Mouse (Mus musculus): Measurements from ENCODE around the gene 2010300C02Rik.
"Not testable (repeated sequence)": the region's sequence is repeated elsewhere in the genome, so short reads cannot be mapped to it uniquely, and the experiment has no call there.

Gene 2010300C02Rik

DNA sequence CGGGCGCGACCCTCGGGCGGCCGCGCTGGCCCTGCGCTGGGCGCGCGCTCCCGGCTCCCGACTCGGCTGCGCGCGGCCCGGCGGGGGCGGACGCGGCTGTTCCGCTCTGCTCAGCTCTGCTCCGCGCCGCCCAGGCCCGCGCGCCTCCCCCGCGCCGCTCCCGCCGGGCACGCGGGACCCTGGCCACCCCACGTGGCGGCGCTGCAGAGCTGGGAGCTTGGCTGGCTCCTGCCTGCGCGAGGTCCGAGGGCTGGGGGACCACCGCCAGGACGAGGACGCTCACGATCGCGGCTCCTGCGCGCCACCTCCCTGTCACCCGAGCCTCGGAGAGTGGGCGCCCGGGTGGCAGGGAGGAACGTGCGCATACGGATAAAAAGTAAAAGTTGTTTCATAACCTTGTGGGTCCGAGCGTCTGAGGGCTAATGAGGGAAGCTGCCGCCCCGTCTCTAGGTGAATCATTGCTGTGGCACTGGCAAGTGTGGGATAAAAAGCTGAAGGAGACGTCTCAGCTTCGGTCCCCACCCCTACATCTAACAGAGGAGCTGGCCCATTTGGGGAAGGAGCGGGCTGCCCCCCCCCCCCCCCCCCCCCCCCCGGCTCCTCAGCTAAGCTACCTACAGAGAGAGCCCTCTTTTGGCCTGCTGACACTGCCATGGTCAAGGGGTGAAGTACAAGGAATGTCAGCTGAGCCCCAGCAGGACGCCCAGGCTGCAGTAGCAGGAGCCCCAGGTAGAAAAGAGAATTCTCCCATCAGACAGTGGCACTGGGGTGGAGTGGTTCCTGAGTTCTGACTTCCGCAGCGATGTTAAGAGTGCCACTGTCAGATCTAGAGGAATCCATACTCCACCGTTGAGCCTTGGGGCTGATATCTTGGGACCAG, at the start of gene 2010300C02Rik:
2010300C02Rik (minus strand) TSS at position 325 of the 880 bp plus-strand sequence.
- peak; percentile 9 to 57 for DNase-seq (ENCODE audit: low spot score in 2 of 2)

DNA sequence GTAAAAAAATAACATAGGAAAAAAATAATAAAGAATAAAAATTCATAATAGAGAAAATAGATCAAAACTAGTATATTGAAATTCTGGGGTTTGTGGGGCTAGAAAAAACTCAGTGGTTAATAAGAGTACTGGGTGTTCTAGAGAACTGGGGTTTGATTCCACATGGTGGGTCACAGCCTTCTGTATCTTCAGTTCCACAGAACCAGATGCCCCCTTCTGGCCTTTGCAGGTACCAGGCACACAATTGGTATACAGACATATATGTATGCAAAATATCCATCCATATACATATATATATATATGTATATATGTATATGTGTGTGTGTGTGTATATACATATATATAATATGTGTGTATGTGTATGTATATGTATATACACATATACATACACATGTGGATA, 39.5 kb upstream of the 2010300C02Rik start:
- DNase-seq (ENCODE audit: low spot score in 2 of 2) = no peak

DNA sequence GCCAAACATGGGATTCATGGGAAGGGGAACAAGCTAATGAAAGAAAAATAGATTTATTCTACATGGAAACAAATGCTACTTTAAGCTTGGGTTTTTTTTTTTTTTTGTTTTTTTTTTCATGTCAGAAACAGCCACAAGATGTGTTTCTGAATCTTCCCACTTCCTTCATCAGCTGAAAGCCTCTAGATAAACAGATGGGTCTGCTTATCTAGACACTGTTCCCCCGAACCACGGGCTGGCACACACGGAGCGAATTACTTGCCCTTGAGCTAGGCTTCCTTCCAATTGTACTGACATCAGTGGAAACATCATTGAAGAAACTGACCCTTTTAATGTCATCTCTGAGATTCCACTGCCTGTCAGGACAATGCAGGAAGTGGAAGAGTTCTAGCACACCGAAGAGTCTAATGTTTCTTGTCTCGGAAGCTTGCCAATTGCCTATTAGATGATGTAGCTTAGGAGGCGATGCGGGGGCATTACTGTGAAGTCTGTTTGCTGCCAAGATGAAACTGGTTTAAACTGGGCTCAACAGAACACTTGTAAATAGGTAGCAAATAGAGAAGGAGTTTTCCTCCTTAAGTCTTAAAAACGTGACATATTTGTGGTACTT, 24.9 kb upstream of the 2010300C02Rik start:
- DNase-seq (ENCODE audit: low spot score in 2 of 2) = no peak

DNA sequence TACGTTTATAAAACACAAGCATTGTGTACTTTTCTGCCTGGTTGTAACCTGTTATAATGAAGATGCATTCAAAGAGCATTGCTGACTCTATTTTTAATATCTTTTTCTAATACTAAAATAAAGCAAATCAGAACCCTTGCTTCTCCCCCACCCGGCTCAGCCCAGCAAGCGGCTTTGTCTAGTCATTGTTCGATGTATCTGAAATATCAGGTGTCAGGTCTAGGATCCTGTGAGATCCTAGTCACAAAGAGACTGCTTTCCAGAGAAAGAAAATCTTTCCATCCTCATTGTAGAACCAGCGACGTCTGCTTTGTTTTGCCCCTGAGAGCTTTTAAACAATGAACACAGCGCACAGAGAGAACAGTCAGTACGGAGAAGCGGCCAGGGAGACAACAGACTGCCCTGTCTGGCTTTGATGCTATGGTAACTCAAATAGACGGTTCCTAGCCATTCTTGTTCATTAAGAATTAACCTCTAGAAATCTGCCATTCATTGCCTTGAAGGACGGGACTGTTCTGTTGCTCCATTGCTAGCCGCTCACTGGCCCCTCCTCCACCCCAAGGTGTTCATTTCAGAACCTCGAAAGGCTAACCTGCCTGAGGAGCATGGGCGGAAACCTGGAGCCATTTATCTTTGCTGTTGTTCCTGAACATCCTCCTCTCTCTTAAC, 22.9 kb upstream of the 2010300C02Rik start:
- no peak for DNase-seq (ENCODE audit: low spot score in 2 of 2)

DNA sequence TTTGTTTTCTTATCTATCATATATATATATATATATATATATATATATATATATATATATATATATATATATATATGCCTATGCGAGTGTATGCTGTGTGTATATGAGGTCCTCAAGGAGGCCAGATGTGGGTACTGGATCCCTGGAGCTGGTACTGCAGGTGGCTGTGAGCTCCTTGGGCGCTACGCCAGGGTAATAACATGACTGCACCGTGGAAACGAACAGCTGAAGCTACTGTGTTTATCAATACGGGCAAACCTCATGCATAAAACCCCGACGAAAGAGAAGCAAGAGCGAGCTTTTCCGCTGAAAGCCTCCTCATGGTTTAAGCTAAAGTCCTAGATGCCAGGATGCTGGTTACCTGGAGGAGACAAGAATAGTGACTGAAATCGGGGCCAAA, 22.2 kb upstream of the 2010300C02Rik start:
- DNase-seq (ENCODE audit: low spot score in 2 of 2) = no peak

DNA sequence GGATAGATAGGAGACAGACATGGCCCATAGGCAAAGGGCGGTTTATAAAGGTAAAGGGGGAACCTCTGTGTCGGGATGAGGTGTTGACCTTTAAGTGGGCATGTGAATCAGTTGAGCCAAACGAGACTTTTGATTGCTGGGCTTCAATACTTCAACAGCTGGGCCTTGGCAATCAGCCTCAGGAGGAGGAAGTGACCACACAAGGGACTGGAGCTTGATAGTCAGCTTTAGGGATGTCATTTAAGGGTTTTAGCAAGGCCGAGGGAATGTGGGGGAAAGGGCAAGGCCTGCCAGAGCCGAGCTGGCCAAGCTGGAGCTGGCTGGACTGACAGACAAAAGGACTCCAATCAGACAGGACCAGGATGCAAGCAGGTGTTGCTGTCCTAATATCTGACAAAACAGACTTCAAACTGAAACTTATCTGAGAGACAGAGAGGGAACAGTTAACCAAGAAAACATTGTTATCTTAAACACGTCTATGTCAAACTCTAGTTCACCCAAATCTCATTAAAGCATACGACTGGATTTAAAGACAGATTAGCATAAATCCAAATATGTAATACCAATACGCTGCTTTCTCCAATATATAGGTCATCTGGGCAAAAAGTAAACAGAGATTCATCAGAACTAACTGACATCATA, 20.4 kb upstream of the 2010300C02Rik start:
- DNase-seq (ENCODE audit: low spot score in 2 of 2) = peak in 1 of 2 experiments; percentile 20

GRCm38 (mm10) chr1:37738895-37739294, 19.0 kb upstream of the 2010300C02Rik start:
- no peak for DNase-seq (ENCODE audit: low spot score in 2 of 2)

DNA sequence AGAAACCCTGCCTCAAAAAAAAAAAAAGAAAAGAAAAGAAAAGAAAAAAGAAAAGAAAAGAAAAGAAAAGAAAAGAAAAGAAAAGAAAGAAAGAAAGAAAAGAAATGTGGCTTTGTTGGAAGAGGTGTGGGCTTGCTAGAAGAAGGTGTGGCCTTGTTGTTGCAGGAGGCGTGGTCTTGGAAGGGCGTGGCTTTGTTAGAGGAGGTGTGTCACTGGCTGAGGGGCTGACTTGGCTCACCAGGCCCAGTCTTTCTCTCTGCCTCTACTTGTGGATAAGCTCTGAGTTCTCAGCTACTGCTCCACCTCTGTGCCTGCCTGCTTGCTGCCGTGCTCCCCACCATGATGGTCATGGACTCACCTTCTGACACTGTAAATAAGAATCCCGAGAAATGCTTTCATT, 17.2 kb upstream of the 2010300C02Rik start:
- peak in 1 of 2 experiments; percentile 36 for DNase-seq (ENCODE audit: low spot score in 2 of 2)

- no peak for DNase-seq (ENCODE audit: low spot score in 2 of 2)
Observed at GRCm38 (mm10) chr1:37735932-37736331, 16.0 kb upstream of the 2010300C02Rik start.

DNA sequence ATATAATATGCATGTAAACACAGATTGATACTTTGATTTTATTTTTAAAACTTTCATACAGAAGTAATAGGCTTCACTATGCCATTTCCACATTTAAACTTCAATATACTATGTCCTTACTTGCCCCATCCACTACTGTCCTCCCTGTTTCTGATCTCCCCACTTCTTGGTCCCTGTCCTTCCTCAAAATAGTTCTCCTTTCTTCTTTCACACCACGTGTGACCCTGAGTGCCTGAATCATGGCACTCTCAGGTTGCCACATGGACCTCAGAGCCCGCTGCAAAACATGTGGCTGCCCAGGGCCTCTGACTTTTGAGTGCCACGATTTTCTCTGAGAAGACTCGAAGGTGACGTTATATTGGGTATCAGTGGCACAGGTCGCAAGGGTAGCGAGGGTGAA, 15.0 kb upstream of the 2010300C02Rik start:
- DNase-seq (ENCODE audit: low spot score in 2 of 2) = no peak

- DNase-seq (ENCODE audit: low spot score in 2 of 2) = no peak
Observed at GRCm38 (mm10) chr1:37729353-37729752, 9.5 kb upstream of the 2010300C02Rik start.

- no peak for DNase-seq (ENCODE audit: low spot score in 2 of 2)
Observed at GRCm38 (mm10) chr1:37728053-37728452, 8.2 kb upstream of the 2010300C02Rik start.

DNA sequence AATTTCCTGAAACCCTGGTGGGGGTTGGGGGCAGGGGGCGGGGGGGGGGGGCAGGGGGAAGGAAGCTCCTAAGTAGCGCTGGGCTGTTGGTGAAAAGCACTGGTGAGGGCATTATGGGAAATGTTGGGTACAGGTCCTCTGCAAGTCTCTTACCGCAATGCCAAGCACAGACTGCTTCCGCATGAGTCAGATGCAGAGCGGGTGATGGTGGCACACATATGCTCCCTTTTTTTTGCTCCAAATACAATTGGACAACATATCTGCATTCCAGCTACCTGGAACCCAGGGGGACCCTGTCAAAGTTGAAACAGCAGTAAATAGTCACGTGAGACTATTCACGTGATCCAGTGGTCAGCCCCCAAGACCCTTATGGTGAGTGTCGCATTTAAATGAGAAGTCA, 7.3 kb upstream of the 2010300C02Rik start:
- no peak for DNase-seq (ENCODE audit: low spot score in 2 of 2)

DNA sequence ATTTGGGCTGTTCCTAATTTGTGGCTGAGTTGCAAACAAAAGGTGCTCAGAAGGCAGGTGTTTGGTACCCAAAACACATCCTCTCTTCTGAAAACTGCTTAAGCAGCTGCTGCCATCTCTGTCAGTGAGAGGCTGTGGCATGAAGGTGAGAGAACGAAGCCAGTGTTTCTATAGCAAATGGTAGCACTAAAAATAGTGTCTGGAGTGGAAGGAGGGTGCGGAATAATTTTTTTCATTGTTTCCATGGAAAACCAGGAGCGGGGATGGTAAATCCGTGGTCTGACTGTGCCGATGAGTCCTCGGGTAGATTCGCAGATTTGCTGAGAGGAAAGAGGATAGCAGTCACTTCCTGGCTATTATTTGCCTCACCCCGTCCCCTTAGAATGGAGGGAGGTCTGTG, 6.5 kb upstream of the 2010300C02Rik start:
- no peak for DNase-seq (ENCODE audit: low spot score in 2 of 2)

DNA sequence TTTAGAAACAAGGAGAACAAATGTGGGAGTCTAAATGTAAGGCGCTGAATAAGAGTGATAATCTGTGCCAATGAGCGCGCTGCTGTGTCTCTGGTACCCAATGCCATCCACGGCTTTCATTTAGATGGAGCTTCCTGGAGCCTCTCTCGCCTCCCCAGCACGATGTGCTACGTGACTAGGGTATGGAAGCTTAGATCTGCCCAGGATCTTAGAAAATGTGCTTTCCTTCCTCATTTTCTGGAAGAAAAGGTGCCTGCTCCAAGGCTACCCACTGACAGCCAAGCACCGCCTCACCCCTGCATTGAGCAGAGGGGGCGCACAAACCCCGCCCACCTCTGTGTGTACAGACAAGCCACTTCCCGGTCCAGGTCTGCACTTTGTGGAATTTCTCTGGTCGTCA, 6.0 kb upstream of the 2010300C02Rik start:
- DNase-seq (ENCODE audit: low spot score in 2 of 2) = no peak

GRCm38 (mm10) chr1:37721092-37721491, 1.2 kb upstream of the 2010300C02Rik start:
- no peak for DNase-seq (ENCODE audit: low spot score in 2 of 2)

DNA sequence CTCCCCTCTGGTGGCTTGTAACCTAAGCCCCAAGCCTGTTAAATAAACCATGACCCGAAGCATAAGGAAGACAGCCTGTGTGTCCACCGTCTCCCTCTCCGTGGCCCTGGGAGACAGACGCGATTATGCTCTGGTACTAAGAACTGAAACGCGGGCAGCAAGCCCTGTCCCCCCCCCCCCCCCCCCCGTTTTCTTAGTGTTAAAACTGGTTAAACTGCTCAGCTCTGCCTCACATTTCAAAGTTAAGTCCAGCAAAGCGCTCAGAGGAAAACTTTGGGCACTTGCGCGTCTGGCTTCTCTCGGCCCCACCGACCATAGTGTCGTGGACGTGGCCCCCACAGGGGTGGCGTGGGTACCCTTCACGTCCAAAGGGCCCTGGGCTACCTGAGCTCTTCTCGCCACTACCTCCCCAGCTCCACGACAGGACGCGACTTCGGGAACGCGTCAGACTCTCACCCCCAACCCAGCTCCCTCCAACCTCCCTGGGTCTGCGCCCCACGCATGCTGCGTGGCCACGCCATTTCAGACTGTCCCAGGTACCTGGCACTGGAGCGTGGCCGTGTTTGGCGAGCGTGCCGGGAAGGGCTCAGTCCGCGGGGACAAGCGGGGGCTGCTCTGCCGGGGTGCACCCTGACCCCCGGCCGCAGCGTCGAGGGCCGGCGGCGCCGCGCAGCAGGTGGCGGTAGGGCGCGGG, 708 bp downstream of the 2010300C02Rik start:
- no peak for DNase-seq (ENCODE audit: low spot score in 2 of 2)

DNA sequence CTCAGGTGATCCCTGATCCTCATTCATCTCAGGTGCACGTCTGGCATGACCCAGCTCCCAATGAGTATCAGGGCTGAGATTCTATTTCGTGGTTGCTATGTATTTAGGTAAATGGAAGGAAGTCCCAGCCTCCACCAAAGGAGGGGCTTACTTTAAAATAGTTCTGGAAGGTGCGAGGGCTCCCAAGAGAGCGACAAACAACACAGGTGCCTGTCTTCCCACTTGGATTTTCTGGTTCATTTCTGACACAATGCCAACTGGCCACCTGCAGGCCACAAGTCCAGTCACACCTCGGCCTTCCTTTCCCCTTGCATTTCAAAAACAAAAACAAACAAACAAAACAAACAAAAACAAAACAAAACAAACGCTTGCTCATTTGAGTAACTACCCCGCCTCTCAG, 1.4 kb downstream of the 2010300C02Rik start:
- DNase-seq (ENCODE audit: low spot score in 2 of 2) = no peak

- no peak for DNase-seq (ENCODE audit: low spot score in 2 of 2)
Observed at GRCm38 (mm10) chr1:37717415-37718195, 2.3 kb downstream of the 2010300C02Rik start.

- not testable (repeated sequence) for DNase-seq (ENCODE audit: low spot score in 2 of 2)
Observed at GRCm38 (mm10) chr1:37712357-37712737, 7.5 kb downstream of the 2010300C02Rik start.
